Mouse (Mus musculus) spleen, adult 2 months (tissue): ENCODE measurements around the gene Ech1. TPM values are rescaled to one million over a fixed set of nuclear protein-coding genes. Genes with fewer than 3 reads are reported as not detected.

Source experiments
- DNase-seq, 2 experiments: peaks; one replicate each; pipeline versions ENCODE4 v3.0.0 to v3.0.0-alpha.2; 2012 to 2021; ENCODE audit warnings: low spot score in 2 of 2, low read depth in 1 of 2
- H3K27ac ChIP-seq: fragments of 200-500 bp; 2 replicates; pipeline ENCODE4 v1.5.1; 2012; ENCODE audit warnings: low read length, inconsistent platforms; ENCODE audit not compliant: insufficient read depth
- H3K27me3 ChIP-seq: fragments of 200-500 bp; 2 replicates; pipeline ENCODE4 v1.6.1; 2012; ENCODE audit warnings: mild to moderate bottlenecking, moderate library complexity, low read length, inconsistent platforms; ENCODE audit not compliant: control insufficient read depth, insufficient read depth
- H3K36me3 ChIP-seq: fragments of 200-500 bp; 2 replicates; pipeline ENCODE4 v1.6.1; 2012; ENCODE audit warnings: mild to moderate bottlenecking, low read length, inconsistent platforms; ENCODE audit not compliant: control insufficient read depth, insufficient read depth
- H3K4me1 ChIP-seq: fragments of 200-500 bp; 2 replicates; pipeline ENCODE4 v1.6.1; 2011; ENCODE audit warnings: inconsistent platforms; ENCODE audit not compliant: control insufficient read depth, insufficient read depth, insufficient read length
- H3K4me3 ChIP-seq: fragments of 200-500 bp; 2 replicates; pipeline ENCODE4 v1.5.1; 2011; ENCODE audit warnings: mild to moderate bottlenecking, inconsistent platforms; ENCODE audit not compliant: insufficient read depth, insufficient read length; ENCODE audit errors: extremely low read depth
- CTCF ChIP-seq: fragments of 200-500 bp; IDR thresholded peaks from 2 replicates; pipeline ENCODE4 v1.5.1; 2011; ENCODE audit warnings: mild to moderate bottlenecking, inconsistent platforms; ENCODE audit not compliant: insufficient read depth, insufficient read length, insufficient replicate concordance; ENCODE audit errors: extremely low read depth
- POLR2A ChIP-seq: fragments of 200-500 bp; IDR thresholded peaks from 2 replicates; pipeline ENCODE4 v1.6.1; 2011; ENCODE audit warnings: low read depth, low read length, inconsistent platforms
- WGBS: fragments of 180-500 bp; shearing (Covaris S2); methylation state at CpG from one replicate; pipeline ENCODE4 v1.1.7; 2018; 5-methylcytosine and 5-hydroxymethylcytosine counted together
- polyA plus RNA-seq: library from polyadenylated mRNA; depleted of rRNA; stranded (reverse); fragments of >200 nt; gene quantifications from 2 replicates; pipeline ENCODE4 v1.2.3, GENCODE M21; 2012

Ech1 gene
- polyA plus RNA-seq, 1 experiment = 101 TPM

DNA sequence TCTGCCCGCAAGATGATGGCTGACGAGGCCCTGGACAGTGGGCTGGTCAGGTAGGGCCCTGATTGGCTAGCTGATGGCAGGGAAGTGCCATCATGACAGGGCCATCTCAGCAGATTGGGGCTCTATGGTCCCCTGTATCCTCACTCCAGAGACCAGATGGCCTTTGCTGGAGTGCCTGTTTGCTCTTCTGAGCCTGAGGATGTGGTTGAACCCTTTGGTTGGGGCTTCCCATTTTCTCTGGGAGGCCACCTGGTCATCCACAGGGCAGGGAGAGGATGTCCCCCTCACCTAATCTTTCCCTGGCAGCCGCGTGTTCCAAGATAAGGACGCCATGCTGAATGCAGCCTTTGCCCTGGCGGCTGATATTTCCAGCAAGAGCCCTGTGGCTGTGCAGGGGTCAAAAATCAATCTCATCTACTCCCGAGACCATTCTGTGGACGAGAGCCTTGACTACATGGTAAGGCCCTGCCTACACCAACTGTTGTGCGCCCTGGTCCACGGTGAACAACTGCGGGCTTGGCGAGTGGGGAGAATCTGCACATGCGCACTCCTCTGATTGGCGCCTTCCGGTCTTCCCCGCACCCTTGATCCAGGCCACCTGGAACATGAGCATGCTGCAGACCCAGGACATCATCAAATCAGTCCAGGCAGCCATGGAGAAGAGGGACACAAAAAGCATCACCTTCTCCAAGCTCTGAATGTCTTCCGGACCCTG, 6.6 kb downstream of the Ech1 start:
- H3K36me3 ChIP-seq = peaks cover 15% of the 10 kb centered on the region
- 91% methylated on average over 17 of the region's 17 CpGs for WGBS
- H3K4me1 ChIP-seq = peaks cover 8% of the 10 kb centered on the region; the same call in 1 of the 2 replicates
- H3K27me3 ChIP-seq = no peaks in the 10 kb centered on the region
- no peak for TF ChIP-seq CTCF
- TF ChIP-seq POLR2A = no peak
- H3K27ac ChIP-seq = peak overlapping the region; percentile 26; the same call in 1 of the 2 replicates
- H3K4me3 ChIP-seq = no peak overlapping the region
- no peak for DNase-seq

DNA sequence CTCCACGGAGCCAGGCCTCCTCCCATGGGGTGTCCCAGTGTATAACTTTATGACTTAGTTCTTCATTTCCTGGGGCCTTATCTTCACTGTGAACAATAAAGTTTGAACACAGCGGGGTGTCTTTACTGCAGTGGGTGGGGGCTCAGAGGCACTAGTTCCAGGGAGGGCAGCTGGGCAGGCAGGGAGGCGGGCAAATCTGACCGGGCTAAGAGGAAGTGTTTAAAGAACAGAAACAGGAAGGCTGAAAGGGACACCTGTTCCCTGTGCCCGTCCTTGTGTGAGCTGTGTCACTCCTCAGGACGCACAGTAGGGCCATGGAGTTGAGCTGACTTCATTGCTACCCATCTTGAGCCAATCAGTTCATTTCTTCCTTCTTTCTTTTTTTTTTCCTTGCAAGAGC, 7.1 kb downstream of the Ech1 start:
- DNase-seq = no peak
- TF ChIP-seq CTCF = no peak
- TF ChIP-seq POLR2A = no peak
- H3K4me1 ChIP-seq = peaks cover 8% of the 10 kb centered on the region; the same call in 1 of the 2 replicates
- no peak overlapping the region for H3K4me3 ChIP-seq
- peak overlapping the region; percentile 26 for H3K27ac ChIP-seq
- WGBS = 31% methylated on average over 6 of the region's 6 CpGs
- peaks cover 15% of the 10 kb centered on the region for H3K36me3 ChIP-seq
- no peaks in the 10 kb centered on the region for H3K27me3 ChIP-seq

GRCm38 (mm10) chr7:28833723-28834347, 8.8 kb downstream of the Ech1 start, which contains the start of gene Lgals4:
Gene Lgals4, plus strand, starts transcription at chr7:28833854.
- Histone ChIP-seq H3K36me3 (peaks cover 15% of the 10 kb centered on the region), H3K4me1 (peaks cover 8% of the 10 kb centered on the region; the same call in 1 of the 2 replicates), H3K4me3 (no peak within 1 kb of the TSS), H3K27me3 (no peaks in the 10 kb centered on the region), H3K27ac (no peak within 1 kb of the TSS)
- DNase-seq = no peak
- 83% methylated on average over 6 of the region's 6 CpGs for WGBS
- no peak for TF ChIP-seq CTCF
- no peak for TF ChIP-seq POLR2A

DNA sequence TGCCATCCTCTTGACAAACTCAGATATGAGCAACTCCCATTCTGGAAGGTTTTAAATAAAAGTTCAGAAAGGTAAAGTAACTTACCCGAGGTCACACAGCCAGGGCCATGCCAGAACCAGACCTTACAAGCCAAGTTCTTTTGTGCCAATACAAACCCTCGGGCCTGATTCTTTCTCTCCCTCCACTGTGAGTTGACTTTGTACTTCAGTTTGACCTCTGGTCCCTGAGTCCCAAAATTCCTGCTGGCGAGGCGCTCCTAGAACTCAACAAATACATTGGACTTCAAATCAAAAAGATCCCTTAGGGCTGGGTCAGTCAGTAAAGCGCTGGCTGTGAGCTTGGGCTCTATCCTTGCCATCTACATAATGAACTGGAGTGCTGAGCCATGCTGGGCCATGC, 11.9 kb downstream of the Ech1 start:
- Histone ChIP-seq H3K4me3 (no peak overlapping the region), H3K27me3 (no peaks in the 10 kb centered on the region), H3K36me3 (peaks cover 1% of the 10 kb centered on the region; the same call in 1 of the 2 replicates), H3K4me1 (peaks cover 4% of the 10 kb centered on the region; the same call in 1 of the 2 replicates), H3K27ac (no peak overlapping the region)
- TF ChIP-seq CTCF (no peak), POLR2A (no peak)
- 94% methylated on average over 5 of the region's 5 CpGs for WGBS
- DNase-seq = no peak

- no peaks in the 10 kb centered on the region for H3K4me1 ChIP-seq
- no peaks in the 10 kb centered on the region for H3K36me3 ChIP-seq
- no peak overlapping the region for H3K27ac ChIP-seq
- H3K4me3 ChIP-seq = no peak overlapping the region
- TF ChIP-seq CTCF (no peak), POLR2A (no peak)
- no peaks in the 10 kb centered on the region for H3K27me3 ChIP-seq
- WGBS = 90% methylated on average over 9 of the region's 9 CpGs
- DNase-seq = no peak
Observed at GRCm38 (mm10) chr7:28838331-28838730, 13.3 kb downstream of the Ech1 start.

DNA sequence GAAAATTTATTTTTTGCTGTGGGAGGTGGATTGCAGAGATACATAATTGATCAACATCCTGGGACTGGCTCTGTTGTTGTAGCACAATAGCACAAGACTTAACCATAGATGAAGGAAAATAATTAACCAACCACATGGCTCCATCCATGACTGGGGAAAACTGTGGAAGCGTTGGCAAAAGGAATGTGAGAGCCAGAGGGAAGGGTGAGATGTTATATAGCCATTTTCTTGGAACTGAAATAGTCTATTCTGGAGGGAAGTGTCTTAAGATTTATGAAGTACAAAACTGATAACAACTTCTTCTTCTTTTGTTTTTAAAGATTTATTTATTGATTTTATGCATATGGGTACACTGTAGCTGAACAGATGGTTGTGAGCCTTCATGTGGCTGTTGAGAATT, 22.3 kb downstream of the Ech1 start:
- no peak for DNase-seq
- TF ChIP-seq POLR2A = no peak
- TF ChIP-seq CTCF = no peak
- Histone ChIP-seq H3K27ac (no peak overlapping the region), H3K4me3 (no peak overlapping the region), H3K4me1 (no peaks in the 10 kb centered on the region), H3K27me3 (no peaks in the 10 kb centered on the region), H3K36me3 (no peaks in the 10 kb centered on the region)
- WGBS = 89% methylated on average over 1 of the region's 1 CpGs

GRCm38 (mm10) chr7:28849700-28850236, 24.8 kb downstream of the Ech1 start:
- H3K36me3 ChIP-seq = no peaks in the 10 kb centered on the region
- no peaks in the 10 kb centered on the region for H3K27me3 ChIP-seq
- DNase-seq = no peak
- no peak overlapping the region for H3K4me3 ChIP-seq
- no peaks in the 10 kb centered on the region for H3K4me1 ChIP-seq
- TF ChIP-seq CTCF (no peak), POLR2A (no peak)
- H3K27ac ChIP-seq = no peak overlapping the region
- WGBS = 52% methylated on average over 1 of the region's 1 CpGs
